Mouse (Mus musculus): ENCODE results near the gene Ppp1r16b. TPM values are rescaled to one million over a fixed set of nuclear protein-coding genes. Genes with fewer than 3 reads are reported as not detected.

Gene Ppp1r16b
- total RNA-seq, 2 experiments from 2014 or later, result 74.2 to 76.5 TPM

GRCm38 (mm10) chr2:158683038-158683413 is 17.8 kb downstream of the Ppp1r16b start:
- no peak for DNase-seq (ENCODE audit: low spot score in 2 of 2)
- intact Hi-C loops (cut with DNase I), result no loop called here

DNA sequence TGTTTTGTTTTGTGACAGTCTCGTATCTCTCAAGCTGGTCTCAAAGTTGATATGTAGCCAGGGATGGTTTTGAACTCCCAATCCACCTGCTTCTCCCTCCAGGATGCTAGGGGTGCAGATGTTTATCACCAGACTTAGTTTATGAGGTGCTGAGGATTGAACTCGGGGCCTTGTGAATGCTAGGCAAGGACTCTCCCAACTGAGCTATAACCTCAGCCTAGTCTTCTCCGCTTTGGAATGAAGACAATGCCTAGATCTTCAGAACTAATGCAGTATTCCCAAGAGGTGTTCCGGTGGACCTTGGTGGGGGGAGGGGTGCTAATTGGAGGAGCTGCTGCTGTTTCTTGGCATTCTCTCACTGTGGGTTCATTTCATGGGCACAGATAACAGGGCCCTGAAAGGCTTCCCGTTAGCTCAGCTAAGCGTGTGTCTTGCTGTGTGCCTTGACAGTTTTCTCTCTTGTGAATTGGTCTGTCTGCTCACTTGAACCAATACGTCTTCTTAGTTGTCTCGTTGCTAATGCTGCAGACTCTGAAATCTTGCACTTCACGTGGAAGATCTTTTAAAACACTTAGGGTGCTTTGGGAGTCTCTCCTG is 19.1 kb downstream of the Ppp1r16b start:
- intact Hi-C loops (cut with DNase I), result no loop called here
- DNase-seq (ENCODE audit: low spot score in 2 of 2), result no peak

GRCm38 (mm10) chr2:158684910-158685309 is 19.7 kb downstream of the Ppp1r16b start:
- no peak for DNase-seq (ENCODE audit: low spot score in 2 of 2)
- intact Hi-C loops (cut with DNase I), result no loop called here

DNA sequence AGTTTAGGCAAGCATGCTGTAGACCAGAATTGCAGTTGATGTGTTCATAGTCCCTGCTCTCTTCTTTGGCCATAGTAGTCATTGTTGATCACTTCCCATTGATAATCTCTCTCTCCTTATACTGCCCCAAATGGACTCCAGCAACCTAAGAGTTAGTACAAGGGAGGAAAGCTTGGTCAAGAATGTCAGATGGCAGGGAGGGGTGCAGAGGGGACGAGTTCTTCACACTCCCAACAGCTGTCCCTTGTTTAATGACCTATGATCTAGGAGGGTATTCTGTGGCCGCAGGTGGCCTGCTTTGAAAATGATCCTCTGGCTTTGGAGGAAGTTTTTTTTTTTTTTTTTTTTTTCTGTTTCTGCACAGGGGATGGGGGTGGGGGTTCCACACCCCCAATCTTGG is 21.2 kb downstream of the Ppp1r16b start:
- intact Hi-C loops (cut with DNase I), result no loop called here
- no peak for DNase-seq (ENCODE audit: low spot score in 2 of 2)

DNA sequence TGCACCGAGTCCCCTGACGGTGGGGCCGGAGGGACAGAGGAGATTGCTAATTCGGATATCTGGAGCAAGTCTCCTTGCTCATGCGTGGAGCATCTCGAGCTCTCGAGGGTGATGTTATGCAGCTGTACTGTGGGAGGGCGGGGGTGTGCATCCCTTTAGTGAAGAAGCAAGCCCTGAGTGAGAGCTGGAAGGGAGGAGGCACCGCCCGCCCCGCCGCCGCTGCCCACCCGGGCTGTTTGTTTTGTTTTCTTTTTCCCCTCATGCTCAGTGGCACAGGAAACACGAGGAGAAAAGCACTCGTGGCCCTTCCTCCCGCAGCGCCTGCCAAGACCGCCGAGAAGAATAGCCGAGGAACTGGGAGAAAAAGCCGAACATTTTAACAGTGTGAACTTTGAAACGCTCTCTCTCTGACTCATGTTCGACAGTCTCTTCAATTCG is 22.6 kb downstream of the Ppp1r16b start:
- intact Hi-C loops (cut with DNase I), result no loop called here
- DNase-seq (ENCODE audit: low spot score in 2 of 2), result peak; percentile 69 to 75

DNA sequence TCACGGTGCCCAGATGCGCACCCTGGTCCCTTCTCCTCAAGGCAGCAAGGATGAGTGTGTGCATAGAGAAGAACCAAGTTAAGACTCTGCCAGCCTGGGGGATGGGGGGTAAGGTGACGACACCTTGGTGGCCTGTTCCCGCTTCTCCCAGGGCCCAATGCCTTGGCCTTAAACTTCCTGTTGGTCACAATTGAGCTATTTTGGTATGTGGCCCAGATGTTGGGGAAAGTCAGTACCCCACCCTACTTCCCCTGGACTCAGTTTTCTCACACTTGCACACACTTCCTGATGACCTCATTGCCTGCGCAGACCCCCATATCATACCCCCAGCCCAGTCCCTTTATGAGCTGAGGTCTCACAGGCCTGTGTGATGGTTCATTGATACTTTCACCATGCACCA is 23.9 kb downstream of the Ppp1r16b start:
- intact Hi-C loops (cut with DNase I), result no loop called here
- no peak for DNase-seq (ENCODE audit: low spot score in 2 of 2)

GRCm38 (mm10) chr2:158689640-158690039 is 24.4 kb downstream of the Ppp1r16b start:
- DNase-seq (ENCODE audit: low spot score in 2 of 2), result no peak
- intact Hi-C loops (cut with DNase I), result no loop called here

DNA sequence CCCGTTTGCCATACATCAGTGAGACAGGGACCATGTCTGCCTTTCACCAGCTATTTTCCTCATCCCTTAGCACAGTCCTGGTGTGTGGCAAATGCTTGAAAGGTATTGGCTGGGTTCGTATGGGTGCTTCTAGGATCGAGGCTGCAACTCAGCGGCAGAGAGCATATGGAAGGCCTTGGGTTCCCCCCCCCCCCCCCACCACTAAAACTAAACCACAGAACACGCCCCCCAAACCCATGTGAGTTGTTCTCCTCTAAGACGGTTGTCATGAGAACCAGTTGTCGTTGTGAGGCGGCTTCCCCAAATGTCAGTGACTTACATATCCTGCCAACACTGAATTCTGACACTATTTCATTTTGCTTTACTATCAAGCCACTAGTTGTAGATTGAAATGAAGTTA is 24.9 kb downstream of the Ppp1r16b start:
- intact Hi-C loops (cut with DNase I), result no loop called here
- peak; percentile 54 to 81 for DNase-seq (ENCODE audit: low spot score in 2 of 2)

GRCm38 (mm10) chr2:158692191-158692590 is 27.0 kb downstream of the Ppp1r16b start:
- intact Hi-C loops (cut with DNase I), result no loop called here
- no peak for DNase-seq (ENCODE audit: low spot score in 2 of 2)

- intact Hi-C loops (cut with DNase I), result no loop called here
- no peak for DNase-seq (ENCODE audit: low spot score in 2 of 2)
These were observed 30.6 kb downstream of the Ppp1r16b start for GRCm38 (mm10) chr2:158695811-158696210.

DNA sequence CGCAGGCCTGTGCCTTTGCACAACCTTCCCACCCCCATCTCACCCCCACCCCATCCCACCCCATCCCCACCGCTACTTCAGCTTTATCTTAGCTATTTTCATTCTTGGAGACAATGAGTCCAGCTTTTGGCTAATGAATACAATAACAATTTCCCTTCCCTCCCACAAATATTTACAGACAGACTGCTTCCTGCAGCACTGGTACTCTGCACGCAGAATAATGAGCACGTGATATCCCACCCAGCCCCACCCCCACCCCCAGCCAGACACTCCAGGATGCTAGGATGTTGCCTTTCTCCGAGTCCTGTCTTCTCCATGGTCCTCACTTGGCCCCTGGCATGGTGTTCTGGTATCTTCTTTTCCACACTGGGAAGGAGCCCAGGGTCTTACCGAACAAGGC is 31.3 kb downstream of the Ppp1r16b start:
- no peak for DNase-seq (ENCODE audit: low spot score in 2 of 2)
- intact Hi-C loops (cut with DNase I), result no loop called here

GRCm38 (mm10) chr2:158699908-158700307 is 34.7 kb downstream of the Ppp1r16b start:
- intact Hi-C loops (cut with DNase I), result no loop called here
- DNase-seq (ENCODE audit: low spot score in 2 of 2), result no peak

DNA sequence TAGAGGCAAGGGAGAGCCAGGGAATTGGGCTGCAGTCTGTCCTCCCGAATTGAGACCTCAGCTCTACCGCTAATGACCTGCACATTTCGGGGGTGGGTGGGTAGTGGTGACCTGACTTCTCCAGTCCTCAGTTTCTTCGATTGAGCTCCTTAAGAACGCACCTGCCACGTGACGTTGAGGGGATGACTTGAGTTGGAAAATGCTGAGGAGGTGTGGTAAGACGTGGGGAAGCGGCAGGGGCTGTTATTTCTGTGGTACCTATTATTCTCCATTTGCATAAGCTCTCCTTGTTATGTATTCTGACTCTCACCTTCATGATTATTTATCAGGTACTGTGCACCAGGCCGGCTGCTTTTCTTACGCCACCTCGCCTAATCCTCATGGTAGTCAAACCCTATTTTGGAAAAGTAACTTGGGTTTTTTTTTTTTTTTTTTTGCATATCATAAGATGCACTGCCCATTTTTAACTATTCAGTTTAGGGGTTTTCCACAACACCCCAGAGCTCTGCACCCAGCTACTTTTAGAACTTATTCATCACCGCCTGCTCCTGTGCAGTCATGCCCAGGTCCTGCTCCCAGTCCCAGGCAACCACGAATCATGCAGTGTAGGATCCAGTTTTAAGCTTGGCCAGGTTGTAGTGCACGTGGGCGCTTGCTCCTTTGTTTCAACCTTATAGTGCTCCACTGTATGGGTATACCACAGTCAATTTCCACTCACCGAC is 35.5 kb downstream of the Ppp1r16b start:
- intact Hi-C loops (cut with DNase I), result no loop called here
- no peak for DNase-seq (ENCODE audit: low spot score in 2 of 2)

- intact Hi-C loops (cut with DNase I), result no loop called here
- no peak for DNase-seq (ENCODE audit: low spot score in 2 of 2)
These were observed 36.3 kb downstream of the Ppp1r16b start for GRCm38 (mm10) chr2:158701505-158701904.

- intact Hi-C loops (cut with DNase I), result no loop called here
- no peak for DNase-seq (ENCODE audit: low spot score in 2 of 2)
These were observed 37.0 kb downstream of the Ppp1r16b start for GRCm38 (mm10) chr2:158702176-158702575.

- DNase-seq (ENCODE audit: low spot score in 2 of 2), result no peak
- intact Hi-C loops (cut with DNase I), result no loop called here
These were observed 39.5 kb downstream of the Ppp1r16b start for GRCm38 (mm10) chr2:158704720-158705119.

GRCm38 (mm10) chr2:158705529-158705928 is 40.3 kb downstream of the Ppp1r16b start:
- no peak for DNase-seq (ENCODE audit: low spot score in 2 of 2)
- intact Hi-C loops (cut with DNase I), result no loop called here

GRCm38 (mm10) chr2:158706704-158707408 is 41.7 kb downstream of the Ppp1r16b start:
- intact Hi-C loops (cut with DNase I), result no loop called here
- DNase-seq (ENCODE audit: low spot score in 2 of 2), result no peak

DNA sequence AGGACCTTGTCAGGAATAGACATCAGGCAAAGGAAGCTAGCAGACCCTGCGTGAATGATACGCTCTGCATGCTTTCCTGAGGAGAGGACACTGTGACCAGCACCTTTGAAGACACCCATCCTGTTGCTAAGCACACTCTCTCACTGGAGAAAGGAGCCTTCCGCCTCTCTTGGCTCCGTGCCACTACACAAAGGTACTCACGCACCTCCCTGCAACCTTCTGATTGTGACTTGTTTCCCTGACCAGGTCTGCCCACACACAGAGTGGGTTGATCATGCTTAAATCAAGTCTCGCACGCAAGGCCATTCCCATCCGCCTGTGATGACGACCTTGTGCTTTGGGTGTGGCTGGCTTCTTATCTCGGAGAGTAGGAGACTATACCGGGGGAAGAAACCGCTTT is 42.9 kb downstream of the Ppp1r16b start:
- no peak for DNase-seq (ENCODE audit: low spot score in 2 of 2)
- intact Hi-C loops (cut with DNase I), result no loop called here

DNA sequence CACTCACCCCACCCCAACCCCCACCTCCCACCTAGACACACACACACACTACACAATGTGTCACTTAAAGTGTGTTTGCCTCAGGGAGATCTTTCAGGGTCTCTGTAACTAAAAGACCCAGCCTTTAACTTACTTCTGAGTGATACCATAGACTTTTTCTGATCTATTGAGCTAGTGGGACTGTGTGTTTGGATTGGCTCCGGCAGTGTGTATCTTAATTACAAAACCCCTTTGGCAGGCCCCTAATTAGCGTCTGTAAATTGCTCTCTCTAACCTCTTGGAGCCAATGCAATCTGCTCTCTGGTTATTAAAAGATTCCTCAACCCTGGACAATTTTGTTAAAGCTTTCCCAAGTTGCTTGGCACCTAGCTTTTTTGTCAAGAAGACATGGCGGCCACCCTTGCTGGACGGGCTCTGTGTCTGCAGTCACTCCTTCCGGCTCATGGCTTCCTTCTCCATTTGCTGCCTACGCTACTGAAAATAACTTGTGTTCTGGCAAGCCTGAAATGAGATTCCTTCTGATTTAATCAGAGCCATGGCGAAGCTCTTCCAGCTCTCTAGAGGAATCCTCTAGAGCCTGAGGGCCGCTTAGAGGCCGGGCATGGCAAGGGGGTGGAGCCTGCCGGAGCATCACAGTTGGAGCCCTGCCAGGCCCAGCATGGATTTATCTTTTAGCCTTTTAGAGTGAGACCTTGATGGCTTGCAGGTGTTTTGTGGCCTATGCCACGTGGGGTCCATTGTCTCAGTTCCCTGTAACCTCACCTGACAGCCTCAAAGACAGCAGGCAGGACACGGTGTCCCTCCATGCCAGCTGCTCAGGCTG is 46.9 kb downstream of the Ppp1r16b start:
- intact Hi-C loops (cut with DNase I), result no loop called here
- peak; percentile 45 to 57 for DNase-seq (ENCODE audit: low spot score in 2 of 2)
